Mouse (Mus musculus): Measurements from ENCODE around the gene Tmem145. TPM values are rescaled to one million over a fixed set of nuclear protein-coding genes. Genes with fewer than 3 reads are reported as not detected.

The Tmem145 gene
- total RNA-seq, 2 experiments from 2014 or later: 70.9 to 76.8 TPM

GRCm38 (mm10) chr7:25274571-25274970, 31.3 kb upstream of the Tmem145 start:
- no peak for DNase-seq (ENCODE audit: low spot score in 2 of 2)
- intact Hi-C loops (cut with DNase I): no loop called here

- intact Hi-C loops (cut with DNase I): no loop called here
- DNase-seq (ENCODE audit: low spot score in 2 of 2): no peak
These were observed 30.9 kb upstream of the Tmem145 start for GRCm38 (mm10) chr7:25274996-25275395.

GRCm38 (mm10) chr7:25275555-25276298, 30.2 kb upstream of the Tmem145 start:
- intact Hi-C loops (cut with DNase I): no loop called here

GRCm38 (mm10) chr7:25277405-25277804, 28.5 kb upstream of the Tmem145 start:
- no peak for DNase-seq (ENCODE audit: low spot score in 2 of 2)
- intact Hi-C loops (cut with DNase I): no loop called here

More at GRCm38 (mm10) chr7:25275555-25276298, 30.2 kb upstream of the Tmem145 start:
- no peak for DNase-seq (ENCODE audit: low spot score in 2 of 2)

GRCm38 (mm10) chr7:25277998-25278340, 27.9 kb upstream of the Tmem145 start:
- DNase-seq (ENCODE audit: low spot score in 2 of 2): no peak
- intact Hi-C loops (cut with DNase I): loop anchor here (2.0 kb wide), 1 partner anchor 29 kb away; no protein-coding TSS in a partner anchor

GRCm38 (mm10) chr7:25278341-25279075, 27.4 kb upstream of the Tmem145 start:
- peak; percentile 86 to 94 for DNase-seq (ENCODE audit: low spot score in 2 of 2)
- intact Hi-C loops (cut with DNase I): loop anchor here (2.0 kb wide), 1 partner anchor 30 kb away; no protein-coding TSS in a partner anchor

- peak; percentile 93 to 97 for DNase-seq (ENCODE audit: low spot score in 2 of 2)
- intact Hi-C loops (cut with DNase I): loop anchor here (2.0 kb wide), 1 partner anchor 30 kb away; no protein-coding TSS in a partner anchor
These were observed 26.6 kb upstream of the Tmem145 start for GRCm38 (mm10) chr7:25279076-25279860.

- intact Hi-C loops (cut with DNase I): loop anchor here (2.0 to 5.0 kb wide), 2 partner anchors 31 to 37 kb away; partner anchors contain the start of gene Megf8
- DNase-seq (ENCODE audit: low spot score in 2 of 2): peak; percentile 49 to 69
These were observed 25.8 kb upstream of the Tmem145 start for GRCm38 (mm10) chr7:25279861-25280791.

- intact Hi-C loops (cut with DNase I): loop anchor here (5.0 kb wide), 1 partner anchor 36 kb away; the partner anchor contains the start of gene Megf8
- DNase-seq (ENCODE audit: low spot score in 2 of 2): no peak
These were observed 24.7 kb upstream of the Tmem145 start for GRCm38 (mm10) chr7:25281166-25281733.

- DNase-seq (ENCODE audit: low spot score in 2 of 2): peak; percentile 97 to 98
- intact Hi-C loops (cut with DNase I): loop anchor here (5.0 kb wide), 1 partner anchor 35 kb away; the partner anchor contains the start of gene Megf8
These were observed 23.9 kb upstream of the Tmem145 start for GRCm38 (mm10) chr7:25281734-25282601.

GRCm38 (mm10) chr7:25282731-25283211, 23.1 kb upstream of the Tmem145 start:
- intact Hi-C loops (cut with DNase I): loop anchor here (5.0 kb wide), 1 partner anchor 35 kb away; the partner anchor contains the start of gene Megf8
- peak in 1 of 2 experiments; percentile 55 for DNase-seq (ENCODE audit: low spot score in 2 of 2)

- no peak for DNase-seq (ENCODE audit: low spot score in 2 of 2)
These were observed 22.3 kb upstream of the Tmem145 start for GRCm38 (mm10) chr7:25283637-25284036.

GRCm38 (mm10) chr7:25284171-25284570, 21.7 kb upstream of the Tmem145 start:
- intact Hi-C loops (cut with DNase I): loop anchor here (5.0 kb wide), 1 partner anchor 33 kb away; the partner anchor contains the start of gene Megf8
- no peak for DNase-seq (ENCODE audit: low spot score in 2 of 2)

More at GRCm38 (mm10) chr7:25283637-25284036, 22.3 kb upstream of the Tmem145 start:
- intact Hi-C loops (cut with DNase I): loop anchor here (5.0 kb wide), 1 partner anchor 34 kb away; the partner anchor contains the start of gene Megf8

GRCm38 (mm10) chr7:25284766-25285165, 21.1 kb upstream of the Tmem145 start:
- intact Hi-C loops (cut with DNase I): loop anchor here (5.0 kb wide), 1 partner anchor 33 kb away; the partner anchor contains the start of gene Megf8
- no peak for DNase-seq (ENCODE audit: low spot score in 2 of 2)

GRCm38 (mm10) chr7:25285511-25286238, 20.2 kb upstream of the Tmem145 start:
- no peak for DNase-seq (ENCODE audit: low spot score in 2 of 2)
- intact Hi-C loops (cut with DNase I): no loop called here

GRCm38 (mm10) chr7:25286989-25287388, 18.9 kb upstream of the Tmem145 start:
- no peak for DNase-seq (ENCODE audit: low spot score in 2 of 2)
- intact Hi-C loops (cut with DNase I): no loop called here

Data from left cerebral cortex, postnatal 14 days (tissue).